Mouse (Mus musculus) hindbrain, embryonic 16.5 days (tissue): ENCODE results near the gene Gstm1. TPM values are rescaled to one million over a fixed set of nuclear protein-coding genes. Genes with fewer than 3 reads are reported as not detected.
"Not testable (repeated sequence)": the region's sequence is repeated elsewhere in the genome, so short reads cannot be mapped to it uniquely, and the experiment has no call there.

Source experiments
- ATAC-seq: fragments of 200-750 bp; cut with Nextera tagmentation; 2 replicates; pipeline ENCODE4 v1.8.0; 2017; ENCODE audit warnings: moderate TSS enrichment, moderate library complexity
- H3K27ac ChIP-seq: fragments of 300-500 bp; sonication (generic); 2 replicates; pipeline ENCODE4 v1.5.1; 2014; ENCODE audit warnings: low read depth, mild to moderate bottlenecking, control low read depth, low read length, moderate library complexity
- H3K27me3 ChIP-seq: fragments of 300-500 bp; sonication (generic); replicated peaks from 2 replicates; pipeline ENCODE4 v1.6.1; 2014; ENCODE audit warnings: low read length; ENCODE audit not compliant: control insufficient read depth, insufficient read depth
- H3K36me3 ChIP-seq: fragments of 300-500 bp; sonication (generic); 2 replicates; pipeline ENCODE4 v1.6.1; 2014; ENCODE audit warnings: mild to moderate bottlenecking, low read length, moderate library complexity, mixed read lengths; ENCODE audit not compliant: control insufficient read depth, insufficient read depth
- H3K4me1 ChIP-seq: fragments of 300-500 bp; sonication (generic); 2 replicates; pipeline ENCODE4 v1.6.1; 2014; ENCODE audit warnings: low read depth, low read length; ENCODE audit not compliant: control insufficient read depth, insufficient read depth
- H3K4me2 ChIP-seq: fragments of 300-500 bp; sonication (generic); 2 replicates; pipeline ENCODE4 v1.6.1; 2014; ENCODE audit warnings: mild to moderate bottlenecking, low read length, control low read depth, moderate library complexity
- H3K4me3 ChIP-seq: fragments of 300-500 bp; sonication (generic); 2 replicates; pipeline ENCODE4 v1.5.1; 2014; ENCODE audit warnings: mild to moderate bottlenecking, low read length, control low read depth, moderate library complexity
- H3K9ac ChIP-seq: fragments of 300-500 bp; sonication (generic); 2 replicates; pipeline ENCODE4 v1.6.1; 2014; ENCODE audit warnings: low read depth, mild to moderate bottlenecking, control low read depth, low read length, moderate library complexity
- H3K9me3 ChIP-seq: fragments of 300-500 bp; sonication (generic); 2 replicates; pipeline ENCODE4 v1.6.1; 2014; ENCODE audit warnings: mild to moderate bottlenecking, low read length, moderate library complexity; ENCODE audit not compliant: control insufficient read depth
- WGBS: fragments of 180-500 bp; shearing (Covaris S2); extraction: QIAGEN DNeasy Blood & Tissue Kit; methylation state at CpG from one replicate; pipeline ENCODE4 v1.1.7; 2014; 5-methylcytosine and 5-hydroxymethylcytosine counted together
- polyA plus RNA-seq: library from polyadenylated mRNA; unstranded; fragments of >200 nt; fragmentation: Nextera tagmentation; extraction: Ambion mirVana; gene quantifications from 2 replicates; pipeline ENCODE4 v1.2.1, GENCODE M21; 2015

Gstm1 gene
- polyA plus RNA-seq, 1 experiment from 2014 or later: 263 TPM

GRCm38 (mm10) chr3:107977691-107978090 is 40.1 kb downstream of the Gstm1 start:
- no peak overlapping the region for H3K27ac ChIP-seq
- no peak for ATAC-seq
- no peak overlapping the region for H3K9ac ChIP-seq
- H3K27me3 ChIP-seq: no peaks in the 10 kb centered on the region
- no peak overlapping the region for H3K4me2 ChIP-seq
- H3K9me3 ChIP-seq: no peaks in the 10 kb centered on the region
- WGBS: 82% methylated on average over 3 of the region's 3 CpGs
- H3K4me1 ChIP-seq: no peaks in the 10 kb centered on the region
- no peaks in the 10 kb centered on the region for H3K36me3 ChIP-seq
- no peak overlapping the region for H3K4me3 ChIP-seq

- Histone ChIP-seq H3K27me3 (no peaks in the 10 kb centered on the region), H3K9ac (no peak overlapping the region), H3K4me3 (no peak overlapping the region), H3K36me3 (no peaks in the 10 kb centered on the region), H3K27ac (no peak overlapping the region), H3K4me2 (no peak overlapping the region), H3K9me3 (no peaks in the 10 kb centered on the region), H3K4me1 (no peaks in the 10 kb centered on the region)
- no peak for ATAC-seq
- WGBS: 100% methylated on average over 1 of the region's 1 CpGs
Observed at GRCm38 (mm10) chr3:107974237-107974636, 43.5 kb downstream of the Gstm1 start.

GRCm38 (mm10) chr3:107972070-107972469 is 45.7 kb downstream of the Gstm1 start:
- ATAC-seq: no peak
- H3K4me3 ChIP-seq: no peak overlapping the region
- no peak overlapping the region for H3K4me2 ChIP-seq
- WGBS: 87% methylated on average over 3 of the region's 3 CpGs
- H3K27me3 ChIP-seq: no peaks in the 10 kb centered on the region
- no peak overlapping the region for H3K9ac ChIP-seq
- H3K36me3 ChIP-seq: no peaks in the 10 kb centered on the region
- H3K27ac ChIP-seq: no peak overlapping the region
- no peaks in the 10 kb centered on the region for H3K4me1 ChIP-seq
- no peaks in the 10 kb centered on the region for H3K9me3 ChIP-seq

GRCm38 (mm10) chr3:107971101-107971500 is 46.7 kb downstream of the Gstm1 start:
- H3K36me3 ChIP-seq, H3K27me3 ChIP-seq, H3K4me3 ChIP-seq, H3K27ac ChIP-seq, H3K9me3 ChIP-seq, H3K4me2 ChIP-seq, H3K4me1 ChIP-seq, H3K9ac ChIP-seq, ATAC-seq: not testable (repeated sequence)
- 60% methylated on average over 3 of the region's 3 CpGs for WGBS

GRCm38 (mm10) chr3:107968724-107969395 is 48.9 kb downstream of the Gstm1 start, which contains the start of gene Gstm3:
TSS of gene Gstm3 (minus strand) at chr3:107969283.
- Histone ChIP-seq H3K27ac (no peak within 1 kb of the TSS), H3K36me3 (no peaks in the 10 kb centered on the region), H3K4me1 (no peaks in the 10 kb centered on the region), H3K27me3 (no peaks in the 10 kb centered on the region), H3K4me2 (no peak within 1 kb of the TSS), H3K9me3 (no peaks in the 10 kb centered on the region), H3K4me3 (no peak within 1 kb of the TSS), H3K9ac (no peak within 1 kb of the TSS)
- 66% methylated on average over 13 of the region's 13 CpGs for WGBS
- no peak for ATAC-seq

- Histone ChIP-seq H3K27me3 (no peaks in the 10 kb centered on the region), H3K27ac (no peak overlapping the region), H3K4me2 (no peak overlapping the region), H3K36me3 (no peaks in the 10 kb centered on the region), H3K9ac (no peak overlapping the region), H3K4me3 (no peak overlapping the region), H3K4me1 (no peaks in the 10 kb centered on the region), H3K9me3 (no peaks in the 10 kb centered on the region)
- no peak for ATAC-seq
- 93% methylated on average over 5 of the region's 5 CpGs for WGBS
Observed at GRCm38 (mm10) chr3:107966631-107967030, 51.1 kb downstream of the Gstm1 start.

GRCm38 (mm10) chr3:107965592-107965991 is 52.2 kb downstream of the Gstm1 start:
- ATAC-seq: no peak
- Histone ChIP-seq H3K4me2 (no peak overlapping the region), H3K27ac (no peak overlapping the region), H3K9ac (no peak overlapping the region), H3K9me3 (no peaks in the 10 kb centered on the region), H3K36me3 (no peaks in the 10 kb centered on the region), H3K27me3 (no peaks in the 10 kb centered on the region), H3K4me1 (no peaks in the 10 kb centered on the region), H3K4me3 (no peak overlapping the region)
- 76% methylated on average over 1 of the region's 1 CpGs for WGBS

- WGBS: 63% methylated on average over 5 of the region's 5 CpGs
- Histone ChIP-seq H3K4me3 (no peak overlapping the region), H3K9me3 (no peaks in the 10 kb centered on the region), H3K9ac (no peak overlapping the region), H3K27me3 (no peaks in the 10 kb centered on the region), H3K4me2 (no peak overlapping the region), H3K27ac (no peak overlapping the region), H3K4me1 (no peaks in the 10 kb centered on the region), H3K36me3 (no peaks in the 10 kb centered on the region)
- no peak for ATAC-seq
Observed at GRCm38 (mm10) chr3:107964656-107965308, 53.0 kb downstream of the Gstm1 start.

GRCm38 (mm10) chr3:107964026-107964425 is 53.7 kb downstream of the Gstm1 start:
- Histone ChIP-seq H3K27me3 (no peaks in the 10 kb centered on the region), H3K9ac (no peak overlapping the region), H3K4me3 (no peak overlapping the region), H3K4me1 (no peaks in the 10 kb centered on the region), H3K36me3 (no peaks in the 10 kb centered on the region), H3K9me3 (no peaks in the 10 kb centered on the region), H3K27ac (no peak overlapping the region), H3K4me2 (no peak overlapping the region)
- 82% methylated on average over 4 of the region's 4 CpGs for WGBS
- no peak for ATAC-seq
